In genomic region chr19:47015396-47015795, GRCm38 (mm10) we compare ENCODE assay signal across 8 mouse cellular contexts. TPM values are rescaled to one million over a fixed set of nuclear protein-coding genes. Genes with fewer than 3 reads are reported as not detected.
DNase-seq lines count a peak whose midpoint lies in the region; ATAC-seq and TF ChIP-seq lines count a peak whose summit lies in the region.

No protein-coding gene starts in this region.

- no peak for ATAC-seq in heart, embryonic 15.5 days (replicated peaks; ENCODE audit: insufficient number of reproducible peaks, insufficient read depth, low FRiP score, low read depth)
- ATAC-seq in forebrain, embryonic 14.5 days: peak; percentile 13; the same call in 1 of the 2 replicates

- peak overlapping the region; percentile 51 for H3K4me3 ChIP-seq in heart, embryonic 15.5 days
- no peak overlapping the region for H3K4me3 ChIP-seq in heart, adult 2 months
- peak overlapping the region; percentile 70 for H3K4me3 ChIP-seq in forebrain, embryonic 14.5 days (ENCODE audit: low read depth, low read length)
- peak overlapping the region; percentile 60 for H3K4me3 ChIP-seq in midbrain, embryonic 10.5 days

- H3K9ac ChIP-seq in heart, embryonic 15.5 days: no peak overlapping the region
- H3K9ac ChIP-seq in heart, adult 2 months (ENCODE audit: low read depth, low read length): no peak overlapping the region
- peak overlapping the region; percentile 85 for H3K9ac ChIP-seq in forebrain, embryonic 14.5 days (ENCODE audit: low read length)

- H3K27ac ChIP-seq in heart, embryonic 15.5 days: no peak overlapping the region
- H3K27ac ChIP-seq in heart, adult 2 months: no peak overlapping the region
- H3K27ac ChIP-seq in forebrain, embryonic 14.5 days (ENCODE audit: low read depth, low read length): peak overlapping the region; percentile 96
- H3K27ac ChIP-seq in midbrain, embryonic 10.5 days (replicated peaks): peak overlapping the region; percentile 79

- WGBS in heart, embryonic 15.5 days: 1% methylated on average over 36 of the region's 37 CpGs
- 2% methylated on average over 37 of the region's 37 CpGs for WGBS in heart, adult 2 months
- WGBS in forebrain, embryonic 14.5 days: under 1% methylated on average over 37 of the region's 37 CpGs
- under 1% methylated on average over 37 of the region's 37 CpGs for WGBS in midbrain, embryonic 10.5 days

- peaks cover 78% of the 10 kb centered on the region for H3K27me3 ChIP-seq in heart, embryonic 15.5 days
- H3K27me3 ChIP-seq in heart, adult 2 months (ENCODE audit: control insufficient read depth, insufficient read depth, low read length): peaks cover 20% of the 10 kb centered on the region
- peaks cover 23% of the 10 kb centered on the region for H3K27me3 ChIP-seq in forebrain, embryonic 14.5 days (replicated peaks; ENCODE audit: control insufficient read depth, insufficient read depth, low read length)
- peaks cover 79% of the 10 kb centered on the region for H3K27me3 ChIP-seq in midbrain, embryonic 10.5 days (ENCODE audit: low read depth, poor library complexity, severe bottlenecking)

- no peak for DNase-seq in heart, adult 2 months
- DNase-seq in Muller cell, postnatal 12 days (ENCODE audit: inconsistent ontology term): peak; percentile 25
- peak; percentile 30 for DNase-seq in forebrain, embryonic 14.5 days (ENCODE audit: low spot score)
- no peak for DNase-seq in midbrain, embryonic 10.5 days (ENCODE audit: low spot score)
- DNase-seq in B cell, adult 2 months: no peak
- DNase-seq in spleen, adult 18-20 months: no peak
- no peak for DNase-seq in spleen, postnatal 4 days (ENCODE audit: low spot score in 2 of 2)

- no peaks in the 10 kb centered on the region for H3K9me3 ChIP-seq in heart, embryonic 15.5 days (replicated peaks)
- no peaks in the 10 kb centered on the region for H3K9me3 ChIP-seq in forebrain, embryonic 14.5 days (replicated peaks; ENCODE audit: control insufficient read depth, low read length)
- no peaks in the 10 kb centered on the region for H3K9me3 ChIP-seq in midbrain, embryonic 10.5 days (replicated peaks)

- peaks cover 17% of the 10 kb centered on the region for H3K4me1 ChIP-seq in heart, embryonic 15.5 days (replicated peaks)
- H3K4me1 ChIP-seq in heart, adult 2 months (ENCODE audit: control insufficient read depth, insufficient read depth, low read length): no peaks in the 10 kb centered on the region; the same call in 1 of the 2 replicates
- 0 out of 2 replicates have a peak, but pooled peaks cover 3% of the 10 kb centered on the region for H3K4me1 ChIP-seq in forebrain, embryonic 14.5 days (ENCODE audit: control insufficient read depth, insufficient read depth, low read length)
- H3K4me1 ChIP-seq in midbrain, embryonic 10.5 days: peaks cover 48% of the 10 kb centered on the region

- intact Hi-C loops in heart, adult 2 months (cut with DNase I): no loop called here

- TF ChIP-seq EP300 in heart, adult 2 months (IDR thresholded peaks at IDR 0.05; ENCODE audit: insufficient read depth, low read depth, low read length): no peak

- no peak for TF ChIP-seq CTCF in heart, adult 2 months (IDR thresholded peaks at IDR 0.05)

- H3K79me2 ChIP-seq in heart, adult 2 months (replicated peaks; ENCODE audit: control insufficient read depth, insufficient read depth, low read length): no peaks in the 10 kb centered on the region

- no peaks in the 10 kb centered on the region for H3K36me3 ChIP-seq in heart, embryonic 15.5 days
- no peaks in the 10 kb centered on the region for H3K36me3 ChIP-seq in heart, adult 2 months (ENCODE audit: control insufficient read depth, insufficient read depth, low read length)
- 0 out of 2 replicates have a peak, but pooled peaks cover 2% of the 10 kb centered on the region for H3K36me3 ChIP-seq in forebrain, embryonic 14.5 days (ENCODE audit: control insufficient read depth, insufficient read depth, low read length)
- H3K36me3 ChIP-seq in midbrain, embryonic 10.5 days: no peaks in the 10 kb centered on the region

- peak overlapping the region; percentile 87 for H3K4me2 ChIP-seq in heart, embryonic 15.5 days
- peak overlapping the region; percentile 71 for H3K4me2 ChIP-seq in forebrain, embryonic 14.5 days (ENCODE audit: low read length)

- no peak for TF ChIP-seq POLR2A in heart, adult 2 months (IDR thresholded peaks at IDR 0.05; ENCODE audit: insufficient read depth, low read depth, low read length)

RNA-seq across cellular contexts. Expression of gene Nt5c2, which starts 0.4 kb away (rescaled TPM):
- polyA plus RNA-seq in heart, embryonic 15.5 days (2015; fragmentation: Nextera tagmentation; extraction: Ambion mirVana): 117 and 118 TPM in 2 replicates
- 10 to 100 TPM; 58.2 to 63.9 TPM for total RNA-seq in heart, adult 2 months (2021)
- polyA plus RNA-seq in heart, adult 2 months (2012; rRNA removed): 16.7 and 24.5 TPM in 2 replicates
- 84.2 and 86.2 TPM in 2 replicates for polyA plus RNA-seq in forebrain, embryonic 14.5 days (2014; fragmentation: Nextera tagmentation; extraction: Ambion mirVana)
- polyA plus RNA-seq in midbrain, embryonic 10.5 days (2016; fragmentation: Nextera tagmentation; extraction: Ambion mirVana): 64.1 and 77.4 TPM in 2 replicates

RNA-seq across cellular contexts. Expression of gene Ina, which starts 0.9 kb away (rescaled TPM):
- polyA plus RNA-seq in heart, embryonic 15.5 days (2015; fragmentation: Nextera tagmentation; extraction: Ambion mirVana): 0.58 and 5.8 TPM in 2 replicates
- total RNA-seq in heart, adult 2 months (2021): under 1 TPM in 1 of 2 experiments, not detected in 1; 0.11 TPM
- polyA plus RNA-seq in heart, adult 2 months (2012; rRNA removed): 0.04 and 0.09 TPM in 2 replicates
- 253 and 297 TPM in 2 replicates for polyA plus RNA-seq in forebrain, embryonic 14.5 days (2014; fragmentation: Nextera tagmentation; extraction: Ambion mirVana)
- 51.0 and 98.3 TPM in 2 replicates for polyA plus RNA-seq in midbrain, embryonic 10.5 days (2016; fragmentation: Nextera tagmentation; extraction: Ambion mirVana)

RNA-seq across cellular contexts. Expression of gene Pcgf6, which starts 35.3 kb away (rescaled TPM):
- 6.8 and 7.8 TPM in 2 replicates for polyA plus RNA-seq in heart, embryonic 15.5 days (2015; fragmentation: Nextera tagmentation; extraction: Ambion mirVana)
- 1 to 10 TPM; 2.7 to 3.2 TPM for total RNA-seq in heart, adult 2 months (2021)
- polyA plus RNA-seq in heart, adult 2 months (2012; rRNA removed): 2.5 and 3.5 TPM in 2 replicates
- polyA plus RNA-seq in forebrain, embryonic 14.5 days (2014; fragmentation: Nextera tagmentation; extraction: Ambion mirVana): 20.4 and 23.0 TPM in 2 replicates
- 30.2 and 33.8 TPM in 2 replicates for polyA plus RNA-seq in midbrain, embryonic 10.5 days (2016; fragmentation: Nextera tagmentation; extraction: Ambion mirVana)

RNA-seq across cellular contexts. Expression of gene Taf5, which starts 52.1 kb away (rescaled TPM):
- 2.6 and 3.2 TPM in 2 replicates for polyA plus RNA-seq in heart, embryonic 15.5 days (2015; fragmentation: Nextera tagmentation; extraction: Ambion mirVana)
- 1 to 10 TPM; 2.7 to 2.9 TPM for total RNA-seq in heart, adult 2 months (2021)
- polyA plus RNA-seq in heart, adult 2 months (2012; rRNA removed): 1.5 and 2.2 TPM in 2 replicates
- 8.4 and 10.2 TPM in 2 replicates for polyA plus RNA-seq in forebrain, embryonic 14.5 days (2014; fragmentation: Nextera tagmentation; extraction: Ambion mirVana)
- polyA plus RNA-seq in midbrain, embryonic 10.5 days (2016; fragmentation: Nextera tagmentation; extraction: Ambion mirVana): 6.8 and 7.1 TPM in 2 replicates

Comparison
In these comparisons a context has a peak if more than half of its experiments do, and no peak if none do; other contexts are left out.
1. H3K27ac ChIP-seq: peak in forebrain, embryonic 14.5 days (single experiment) and midbrain, embryonic 10.5 days (single experiment); none in heart, embryonic 15.5 days (single experiment) and heart, adult 2 months (single experiment).
2. DNase-seq: peak in Muller cell, postnatal 12 days (single experiment) and forebrain, embryonic 14.5 days (single experiment); none in heart, adult 2 months (0 of 2), midbrain, embryonic 10.5 days (single experiment), B cell, adult 2 months (0 of 2), spleen, adult 18-20 months (0 of 2) and spleen, postnatal 4 days (0 of 2).